Comparison of ENCODE assay signal across 22 mouse cellular contexts in genomic region chr14:60818045-60818444, GRCm38 (mm10). TPM values are rescaled to one million over a fixed set of nuclear protein-coding genes. Genes with fewer than 3 reads are reported as not detected.
DNase-seq lines count a peak whose midpoint lies in the region; ATAC-seq lines count a peak whose summit lies in the region.
"Had no signal": no experiment of that assay in that cellular context is flagged by ENCODE, and none has a peak within 500 bp of the region (broad histone marks: within the 10 kb centered on the region; RNA-seq: fewer than 3 reads in every experiment).

No protein-coding gene starts in this region.

- DNase-seq in adrenal gland, postnatal 14 days = peak; percentile 64
- no peak for DNase-seq in adrenal gland, adult 8-10 months
- no peak for DNase-seq in heart, adult 9 months (ENCODE audit: low spot score in 2 of 2)
- DNase-seq in NIH3T3 (ENCODE audit: low read depth) = peak; percentile 8
- no peak for DNase-seq in layer of hippocampus, postnatal 14 days (ENCODE audit: low spot score in 2 of 2)
- DNase-seq: cerebellum, adult 11 months; cerebellum, postnatal 25 days; liver, embryonic 13.5 days; right cerebral cortex, adult 18-20 months; spleen, adult 18-20 months; thymus, adult 2 months had no signal

- peak overlapping the region; percentile 61 for H3K27ac ChIP-seq in heart, embryonic 14.5 days (replicated peaks in 1 of 2; ENCODE audit: control insufficient read depth in 1 of 2, insufficient read depth in 1 of 2, low read depth in 2 of 2, low read length in 2 of 2)
- no peak overlapping the region for H3K27ac ChIP-seq in lung, embryonic 16.5 days (ENCODE audit: low read length)
- no peak overlapping the region for H3K27ac ChIP-seq in forebrain, embryonic 15.5 days (replicated peaks)
- H3K27ac ChIP-seq: forebrain, embryonic 13.5 days; hindbrain, embryonic 14.5 days; intestine, embryonic 15.5 days; kidney, embryonic 15.5 days; left cerebral cortex, adult 2 months; liver, embryonic 13.5 days had no signal

- H3K9me3 ChIP-seq in heart, embryonic 14.5 days (ENCODE audit: control insufficient read depth, low read length) = no peaks in the 10 kb centered on the region
- no peaks in the 10 kb centered on the region for H3K9me3 ChIP-seq in lung, embryonic 16.5 days (ENCODE audit: control insufficient read depth, low read length)
- no peaks in the 10 kb centered on the region for H3K9me3 ChIP-seq in forebrain, embryonic 15.5 days
- H3K9me3 ChIP-seq: forebrain, embryonic 13.5 days; intestine, embryonic 15.5 days; kidney, embryonic 15.5 days; liver, embryonic 13.5 days had no signal

- WGBS in heart, embryonic 14.5 days = 42% methylated on average over 5 of the region's 5 CpGs
- 47% methylated on average over 5 of the region's 5 CpGs for WGBS in lung, embryonic 16.5 days
- WGBS in forebrain, embryonic 15.5 days = 70% methylated on average over 5 of the region's 5 CpGs

- H3K4me1 ChIP-seq in heart, embryonic 14.5 days (ENCODE audit: control insufficient read depth in 2 of 2, insufficient read depth in 2 of 2, low read length in 2 of 2) = peaks cover 12% of the 10 kb centered on the region in 2 experiments
- H3K4me1 ChIP-seq in lung, embryonic 16.5 days (replicated peaks; ENCODE audit: control insufficient read depth, insufficient read depth, low read length) = peaks cover 6% of the 10 kb centered on the region; the same call in 1 of the 2 replicates
- H3K4me1 ChIP-seq in forebrain, embryonic 15.5 days = no peaks in the 10 kb centered on the region
- H3K4me1 ChIP-seq: intestine, embryonic 15.5 days; kidney, embryonic 15.5 days; liver, embryonic 13.5 days had no signal

- no peak overlapping the region for H3K4me3 ChIP-seq in heart, embryonic 14.5 days (ENCODE audit: control insufficient read depth in 1 of 2, insufficient read depth in 1 of 2, low read depth in 1 of 2, low read length in 2 of 2)
- no peak overlapping the region for H3K4me3 ChIP-seq in lung, embryonic 16.5 days (ENCODE audit: low read length)
- no peak overlapping the region for H3K4me3 ChIP-seq in forebrain, embryonic 15.5 days
- H3K4me3 ChIP-seq: forebrain, embryonic 13.5 days; intestine, embryonic 15.5 days; kidney, embryonic 15.5 days; left cerebral cortex, adult 2 months; liver, embryonic 13.5 days had no signal

- H3K4me2 ChIP-seq in heart, embryonic 14.5 days (ENCODE audit: low read length) = no peak overlapping the region
- no peak overlapping the region for H3K4me2 ChIP-seq in lung, embryonic 16.5 days (ENCODE audit: low read depth, low read length)
- no peak overlapping the region for H3K4me2 ChIP-seq in forebrain, embryonic 15.5 days (replicated peaks)
- H3K4me2 ChIP-seq: forebrain, embryonic 13.5 days; hindbrain, embryonic 14.5 days; intestine, embryonic 15.5 days; kidney, embryonic 15.5 days; liver, embryonic 13.5 days had no signal

- H3K9ac ChIP-seq in heart, embryonic 14.5 days (ENCODE audit: low read length) = no peak overlapping the region
- H3K9ac ChIP-seq in lung, embryonic 16.5 days (ENCODE audit: low read length) = no peak overlapping the region
- H3K9ac ChIP-seq in forebrain, embryonic 15.5 days (replicated peaks) = no peak overlapping the region
- H3K9ac ChIP-seq: forebrain, embryonic 13.5 days; hindbrain, embryonic 14.5 days; intestine, embryonic 15.5 days; kidney, embryonic 15.5 days; liver, embryonic 13.5 days had no signal

- H3K27me3 ChIP-seq in heart, embryonic 14.5 days (ENCODE audit: control insufficient read depth, insufficient read depth, low read length) = no peaks in the 10 kb centered on the region
- H3K27me3 ChIP-seq in lung, embryonic 16.5 days (ENCODE audit: control insufficient read depth, insufficient read depth, low read depth, low read length) = no peaks in the 10 kb centered on the region
- no peaks in the 10 kb centered on the region for H3K27me3 ChIP-seq in forebrain, embryonic 15.5 days
- H3K27me3 ChIP-seq: CH12.LX; forebrain, embryonic 13.5 days; intestine, embryonic 15.5 days; kidney, embryonic 15.5 days; liver, embryonic 13.5 days had no signal

- peaks cover 13% of the 10 kb centered on the region for H3K36me3 ChIP-seq in heart, embryonic 14.5 days (ENCODE audit: control insufficient read depth, insufficient read depth, low read length)
- H3K36me3 ChIP-seq in lung, embryonic 16.5 days (ENCODE audit: control insufficient read depth, insufficient read depth, low read length) = no peaks in the 10 kb centered on the region; the same call in 1 of the 2 replicates
- peaks cover 8% of the 10 kb centered on the region; the same call in 1 of the 2 replicates for H3K36me3 ChIP-seq in forebrain, embryonic 15.5 days
- H3K36me3 ChIP-seq: intestine, embryonic 15.5 days had no signal

- ATAC-seq in heart, embryonic 14.5 days (ENCODE audit: insufficient number of reproducible peaks, insufficient read depth, low FRiP score, low read depth) = no peak
- ATAC-seq in lung, embryonic 16.5 days (ENCODE audit: low read depth) = peak; percentile 73
- ATAC-seq in forebrain, embryonic 15.5 days (replicated peaks) = no peak
- ATAC-seq: forebrain, embryonic 13.5 days; intestine, embryonic 15.5 days; midbrain, embryonic 16.5 days had no signal

RNA-seq across cellular contexts. Expression of gene Mipep, which starts 33.7 kb away (rescaled TPM):
- total RNA-seq in adrenal gland, postnatal 14 days (2021) = 53.8 and 54.1 TPM in 2 replicates
- total RNA-seq in adrenal gland, adult 8-10 months (2022) = 10 to 100 TPM; 38.3 to 40.6 (median 40.1) TPM
- polyA plus RNA-seq in heart, embryonic 14.5 days (2014; fragmentation: Nextera tagmentation; extraction: Ambion mirVana) = 33.4 and 37.3 TPM in 2 replicates
- polyA plus RNA-seq in lung, embryonic 16.5 days (2015; fragmentation: Nextera tagmentation; extraction: Ambion mirVana) = 20.8 and 21.5 TPM in 2 replicates
- 10 to 100 TPM; 29.2 to 29.5 TPM for total RNA-seq in layer of hippocampus, postnatal 14 days (2021)
- 21.4 and 22.0 TPM in 2 replicates for polyA plus RNA-seq in forebrain, embryonic 15.5 days (2015; fragmentation: Nextera tagmentation; extraction: Ambion mirVana)

RNA-seq across cellular contexts. Expression of gene C1qtnf9, which starts 50.1 kb away (rescaled TPM):
- total RNA-seq in adrenal gland, postnatal 14 days (2021) = 18.4 and 25.7 TPM in 2 replicates
- 1 to 10 TPM; 2.3 to 6.0 (median 2.7) TPM for total RNA-seq in adrenal gland, adult 8-10 months (2022)
- 0.31 and 0.98 TPM in 2 replicates for polyA plus RNA-seq in heart, embryonic 14.5 days (2014; fragmentation: Nextera tagmentation; extraction: Ambion mirVana)
- 1.1 and 1.4 TPM in 2 replicates for polyA plus RNA-seq in lung, embryonic 16.5 days (2015; fragmentation: Nextera tagmentation; extraction: Ambion mirVana)
- total RNA-seq in layer of hippocampus, postnatal 14 days (2021) = under 1 TPM in 1 of 2 experiments, not detected in 1; 0.23 TPM
- polyA plus RNA-seq in forebrain, embryonic 15.5 days (2015; fragmentation: Nextera tagmentation; extraction: Ambion mirVana) = 0.13 and 0.17 TPM in 2 replicates
- total RNA-seq: CH12.LX; megakaryocyte, adult 5-6 weeks had no signal
- polyA plus RNA-seq: hindbrain, embryonic 14.5 days; midbrain, embryonic 16.5 days had no signal

Comparison
In these comparisons a context has a peak if more than half of its experiments do, and no peak if none do; other contexts are left out.
1. DNase-seq: peak in adrenal gland, postnatal 14 days (single experiment) and NIH3T3 (single experiment); none in adrenal gland, adult 8-10 months (single experiment), heart, adult 9 months (0 of 2) and layer of hippocampus, postnatal 14 days (0 of 2).
2. H3K27ac ChIP-seq: peak in heart, embryonic 14.5 days (2 of 2); none in lung, embryonic 16.5 days (single experiment) and forebrain, embryonic 15.5 days (single experiment).